ENCODE assay signal across 8 mouse cellular contexts in genomic region chr3:145989576-145990081, GRCm38 (mm10). TPM values are rescaled to one million over a fixed set of nuclear protein-coding genes. Genes with fewer than 3 reads are reported as not detected.
DNase-seq lines count a peak whose midpoint lies in the region; ATAC-seq and TF ChIP-seq lines count a peak whose summit lies in the region.

No protein-coding gene starts in this region.

- H3K9ac ChIP-seq in kidney, embryonic 15.5 days: peak overlapping the region; percentile 80
- no peak overlapping the region for H3K9ac ChIP-seq in hindbrain, embryonic 14.5 days
- H3K9ac ChIP-seq in midbrain, postnatal 0 days (replicated peaks; ENCODE audit: low read length, poor library complexity, severe bottlenecking): no peak overlapping the region

- H3K27me3 ChIP-seq in kidney, embryonic 15.5 days: peaks cover 15% of the 10 kb centered on the region
- peaks cover 16% of the 10 kb centered on the region for H3K27me3 ChIP-seq in hindbrain, embryonic 14.5 days (ENCODE audit: control insufficient read depth, insufficient read depth, low read length)
- peaks cover 14% of the 10 kb centered on the region for H3K27me3 ChIP-seq in midbrain, postnatal 0 days (ENCODE audit: insufficient read depth, low read length)

- 5% methylated on average over 11 of the region's 11 CpGs for WGBS in kidney, embryonic 15.5 days
- WGBS in hindbrain, embryonic 14.5 days: 12% methylated on average over 11 of the region's 11 CpGs
- 6% methylated on average over 11 of the region's 11 CpGs for WGBS in midbrain, postnatal 0 days

- peaks cover 54% of the 10 kb centered on the region for H3K4me1 ChIP-seq in kidney, embryonic 15.5 days
- H3K4me1 ChIP-seq in hindbrain, embryonic 14.5 days (replicated peaks; ENCODE audit: control insufficient read depth, insufficient read depth, low read length): no peaks in the 10 kb centered on the region
- H3K4me1 ChIP-seq in midbrain, postnatal 0 days (ENCODE audit: insufficient read depth, low read length): no peaks in the 10 kb centered on the region

- no peaks in the 10 kb centered on the region for H3K9me3 ChIP-seq in kidney, embryonic 15.5 days (replicated peaks)
- H3K9me3 ChIP-seq in hindbrain, embryonic 14.5 days (ENCODE audit: control insufficient read depth, low read length): no peaks in the 10 kb centered on the region
- H3K9me3 ChIP-seq in midbrain, postnatal 0 days (ENCODE audit: low read length): no peaks in the 10 kb centered on the region

- peak overlapping the region; percentile 79 for H3K4me3 ChIP-seq in kidney, embryonic 15.5 days (replicated peaks)
- peak overlapping the region; percentile 67 for H3K4me3 ChIP-seq in hindbrain, embryonic 14.5 days (replicated peaks; ENCODE audit: low read length)
- peak overlapping the region; percentile 66 for H3K4me3 ChIP-seq in midbrain, postnatal 0 days (ENCODE audit: low read depth, low read length)

- ATAC-seq in kidney, embryonic 15.5 days (replicated peaks; ENCODE audit: low FRiP score): no peak
- no peak for ATAC-seq in hindbrain, embryonic 14.5 days (ENCODE audit: low FRiP score)
- ATAC-seq in midbrain, postnatal 0 days (ENCODE audit: low FRiP score): no peak

- DNase-seq in kidney, postnatal 25 days: no peak
- peak; percentile 54 for DNase-seq in brain, embryonic 14.5 days (ENCODE audit: low read depth)
- no peak for DNase-seq in hindbrain, embryonic 14.5 days (ENCODE audit: low spot score)
- peak; percentile 14 for DNase-seq in midbrain, postnatal 0 days (ENCODE audit: low spot score)
- no peak for DNase-seq in yolk sac, embryonic 10.5 days (ENCODE audit: low spot score)
- DNase-seq in urinary bladder, adult 18-20 months (ENCODE audit: low spot score in 2 of 2): no peak
- DNase-seq in adrenal gland, postnatal 4 days (ENCODE audit: low spot score in 2 of 2): no peak

- TF ChIP-seq POLR2A in brain, embryonic 14.5 days (IDR thresholded peaks at IDR 0.05; ENCODE audit: borderline replicate concordance, extremely low read depth, insufficient read depth, insufficient read length, poor library complexity, severe bottlenecking): no peak

- H3K36me3 ChIP-seq in kidney, embryonic 15.5 days: no peaks in the 10 kb centered on the region
- H3K36me3 ChIP-seq in hindbrain, embryonic 14.5 days (replicated peaks; ENCODE audit: control insufficient read depth, insufficient read depth): no peaks in the 10 kb centered on the region
- no peaks in the 10 kb centered on the region for H3K36me3 ChIP-seq in midbrain, postnatal 0 days (ENCODE audit: insufficient read depth, low read length)

- no peak for TF ChIP-seq CTCF in brain, embryonic 14.5 days (IDR thresholded peaks at IDR 0.05; ENCODE audit: borderline replicate concordance, extremely low read depth, insufficient read depth, insufficient read length)
- peak; percentile 32 for TF ChIP-seq CTCF in midbrain, postnatal 0 days (IDR thresholded peaks at IDR 0.05)

- H3K27ac ChIP-seq in kidney, embryonic 15.5 days: no peak overlapping the region
- no peak overlapping the region for H3K27ac ChIP-seq in hindbrain, embryonic 14.5 days
- H3K27ac ChIP-seq in midbrain, postnatal 0 days (ENCODE audit: low read depth, low read length): no peak overlapping the region

- peak overlapping the region; percentile 87 for H3K4me2 ChIP-seq in kidney, embryonic 15.5 days
- H3K4me2 ChIP-seq in hindbrain, embryonic 14.5 days (replicated peaks): peak overlapping the region; percentile 73
- H3K4me2 ChIP-seq in midbrain, postnatal 0 days (ENCODE audit: low read depth, low read length, poor library complexity, severe bottlenecking): peak overlapping the region; percentile 69

RNA-seq across cellular contexts. Expression of gene Syde2, which starts 2.0 kb away (rescaled TPM):
- 1.4 and 1.8 TPM in 2 replicates for polyA plus RNA-seq in kidney, embryonic 15.5 days (2015; fragmentation: Nextera tagmentation; extraction: Ambion mirVana)
- 1.9 and 3.0 TPM in 2 replicates for polyA plus RNA-seq in brain, embryonic 14.5 days (2012; rRNA removed)
- 0.41 and 0.81 TPM in 2 replicates for polyA plus RNA-seq in hindbrain, embryonic 14.5 days (2014; fragmentation: Nextera tagmentation; extraction: Ambion mirVana)
- total RNA-seq in midbrain, postnatal 0 days (2014; rRNA removed): 4.2 and 4.7 TPM in 2 replicates
- 0.28 and 0.32 TPM in 2 replicates for polyA plus RNA-seq in midbrain, postnatal 0 days (2015; fragmentation: Nextera tagmentation; extraction: Ambion mirVana)
- total RNA-seq in adrenal gland, postnatal 4 days (2021): 10 to 100 TPM in 1 of 2 experiments, 1 to 10 TPM in 1; 9.2 to 10.1 TPM

RNA-seq across cellular contexts. Expression of gene 2410004B18Rik, which starts 51.8 kb away (rescaled TPM):
- polyA plus RNA-seq in kidney, embryonic 15.5 days (2015; fragmentation: Nextera tagmentation; extraction: Ambion mirVana): 50.2 and 52.7 TPM in 2 replicates
- 41.1 and 46.6 TPM in 2 replicates for polyA plus RNA-seq in brain, embryonic 14.5 days (2012; rRNA removed)
- polyA plus RNA-seq in hindbrain, embryonic 14.5 days (2014; fragmentation: Nextera tagmentation; extraction: Ambion mirVana): 79.7 and 86.5 TPM in 2 replicates
- 48.9 and 55.1 TPM in 2 replicates for total RNA-seq in midbrain, postnatal 0 days (2014; rRNA removed)
- polyA plus RNA-seq in midbrain, postnatal 0 days (2015; fragmentation: Nextera tagmentation; extraction: Ambion mirVana): 83.8 and 87.3 TPM in 2 replicates
- total RNA-seq in adrenal gland, postnatal 4 days (2021): 10 to 100 TPM; 21.6 to 22.5 TPM

Comparison
In these comparisons a context has a peak if more than half of its experiments do, and no peak if none do; other contexts are left out.
1. DNase-seq: peak in brain, embryonic 14.5 days (single experiment) and midbrain, postnatal 0 days (single experiment); none in kidney, postnatal 25 days (0 of 2), hindbrain, embryonic 14.5 days (single experiment), yolk sac, embryonic 10.5 days (single experiment), urinary bladder, adult 18-20 months (0 of 2) and adrenal gland, postnatal 4 days (0 of 2).
2. Peak in every context shown above with its lines, with median percentiles within 50 percentile points of each other: H3K4me2 ChIP-seq and H3K4me3 ChIP-seq.